Mouse (Mus musculus) urinary bladder, postnatal 10 days (tissue): ENCODE measurements around the gene Scaf11.
"Not testable (repeated sequence)": the region's sequence is repeated elsewhere in the genome, so short reads cannot be mapped to it uniquely, and the experiment has no call there.

Experiments used
- DNase-seq: peaks from one replicate; pipeline ENCODE4 v3.0.0; 2022; ENCODE audit warnings: low spot score

The Scaf11 gene

DNA sequence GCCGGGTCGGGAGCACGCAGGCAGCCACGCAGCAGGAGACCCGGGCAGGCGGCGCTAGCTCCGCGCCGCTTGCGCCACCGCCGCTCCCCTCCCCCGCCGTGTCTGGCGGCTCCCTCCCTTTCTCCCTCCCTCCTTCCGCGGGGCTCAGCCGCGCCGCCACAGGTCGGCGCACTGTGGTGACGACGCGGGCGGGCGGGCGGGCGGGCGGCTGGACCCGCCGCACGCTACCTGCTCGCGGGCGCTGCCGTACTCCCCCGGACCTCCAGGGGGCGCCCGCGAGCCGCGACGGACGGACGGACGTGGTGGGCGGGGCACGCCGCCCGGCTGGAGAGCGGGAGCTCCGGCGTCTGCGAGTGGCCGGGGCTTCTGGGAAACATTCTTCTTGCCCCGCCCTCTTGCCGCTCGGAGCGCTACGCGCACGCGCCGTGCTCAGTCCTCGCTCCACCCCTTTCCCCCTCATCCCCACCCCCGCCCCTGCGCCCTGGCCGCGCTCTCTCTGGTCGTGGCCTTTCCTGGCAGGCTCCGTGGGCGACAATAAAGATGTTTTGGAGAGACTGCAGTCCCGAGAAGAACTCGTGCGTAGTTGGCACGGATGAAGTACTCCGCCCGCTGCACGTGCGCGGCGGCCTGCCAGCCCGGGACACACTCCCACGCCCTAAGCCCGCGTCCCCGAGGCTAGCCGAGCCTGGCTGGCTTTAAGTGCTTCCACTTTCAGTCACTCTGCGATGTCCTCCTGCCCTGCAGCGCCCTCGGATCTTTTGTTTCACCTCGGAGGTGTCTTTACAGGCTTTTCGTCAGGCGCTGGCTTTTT is at the start of gene Scaf11:
TSS of gene Scaf11 (minus strand) at position 114 of the 811 bp plus-strand sequence.
- DNase-seq = peak; percentile 81

DNA sequence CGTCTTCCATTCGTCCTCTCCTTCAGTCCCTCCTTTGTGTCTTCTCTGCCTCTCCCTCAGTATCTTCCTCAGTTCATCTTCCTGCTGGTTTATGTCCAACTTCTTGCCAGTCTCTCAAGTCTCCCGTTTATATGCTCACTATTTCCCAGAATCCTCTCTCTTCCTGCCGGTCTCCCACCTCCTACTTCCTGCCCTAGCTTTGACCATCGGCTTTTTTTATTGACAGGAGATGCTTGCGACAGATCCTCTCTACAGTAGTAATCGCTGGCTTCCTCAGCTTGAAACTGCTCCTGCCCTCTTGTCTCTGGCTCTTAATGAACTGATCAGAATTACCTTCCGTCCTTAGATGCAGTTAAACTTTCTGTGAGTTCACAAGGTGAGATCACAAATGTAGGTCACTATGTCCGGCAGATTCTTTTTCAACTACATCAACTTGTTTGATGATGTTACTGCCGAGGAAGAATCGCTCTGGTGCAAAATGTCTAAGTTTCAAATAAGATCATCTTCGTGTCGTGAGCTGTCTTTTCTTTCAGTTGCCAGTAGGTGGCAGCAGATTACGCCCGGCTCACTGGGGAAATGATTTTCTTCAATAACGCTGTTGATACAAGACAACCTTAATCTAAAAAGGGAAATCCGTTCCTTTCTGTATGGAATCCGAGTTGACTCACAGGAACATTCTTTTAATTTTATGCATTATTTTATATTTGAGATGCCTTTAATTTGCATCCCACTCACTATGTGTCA is 46.6 kb upstream of the Scaf11 start:
- DNase-seq = no peak

DNA sequence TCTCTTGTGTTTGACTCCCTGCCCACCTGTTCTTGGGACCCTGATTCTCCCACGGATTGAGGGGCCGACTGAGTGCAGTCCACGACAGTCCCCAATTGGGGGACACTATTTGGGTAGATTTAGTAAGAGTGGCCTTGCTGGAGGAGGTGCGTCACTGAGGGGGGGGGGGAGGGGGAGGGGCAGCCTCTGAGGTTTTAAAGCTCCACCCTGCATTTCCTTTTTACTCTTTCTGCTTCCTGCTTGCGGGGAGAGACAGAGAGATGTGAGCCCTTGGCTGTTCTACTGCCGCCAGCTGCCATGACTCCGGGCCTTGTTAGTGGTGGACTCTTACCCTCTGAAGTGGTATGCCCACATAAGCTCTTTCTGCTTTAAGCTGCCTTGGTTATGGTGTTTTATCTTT is 37.0 kb upstream of the Scaf11 start:
- no peak for DNase-seq

DNA sequence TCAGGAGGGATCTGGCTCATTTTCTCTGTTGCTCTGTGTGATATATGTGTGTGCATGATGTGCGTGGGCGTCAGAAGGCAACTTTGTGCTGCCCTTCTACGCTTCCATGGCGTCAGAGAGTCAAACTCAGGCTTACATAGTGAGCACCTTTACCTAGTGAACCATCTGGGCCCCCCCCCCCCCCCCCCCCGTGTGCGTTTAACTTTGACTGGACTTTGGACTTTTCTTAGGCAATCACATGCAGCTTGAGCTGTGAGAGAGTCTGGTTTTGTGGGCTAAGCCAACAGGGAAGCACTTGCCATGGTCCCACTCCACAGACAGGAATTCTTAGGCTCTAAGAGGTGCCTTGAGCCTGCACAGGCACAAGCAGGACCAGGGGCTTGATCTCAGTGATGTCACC is 33.6 kb upstream of the Scaf11 start:
- DNase-seq = no peak

DNA sequence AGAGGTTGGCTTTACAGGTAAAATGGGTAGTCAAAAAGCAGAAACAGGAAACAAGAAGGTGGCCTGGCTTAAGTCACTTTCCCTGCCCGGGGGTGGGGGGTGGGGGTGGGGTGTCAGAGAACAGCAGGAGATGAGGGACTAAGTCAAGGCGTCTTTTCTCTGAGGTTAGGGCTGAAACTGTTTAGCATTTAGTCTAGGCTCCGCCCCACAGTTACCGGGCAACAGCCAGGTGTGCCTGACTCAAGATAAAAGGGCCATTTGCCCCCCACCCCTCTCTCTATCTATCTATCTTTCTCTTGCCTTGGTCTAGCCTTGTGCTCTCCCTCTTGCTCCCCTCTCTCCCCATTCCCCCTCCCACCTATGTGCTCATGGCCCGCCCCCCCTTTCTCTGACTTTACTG is 32.9 kb upstream of the Scaf11 start:
- DNase-seq = no peak

DNA sequence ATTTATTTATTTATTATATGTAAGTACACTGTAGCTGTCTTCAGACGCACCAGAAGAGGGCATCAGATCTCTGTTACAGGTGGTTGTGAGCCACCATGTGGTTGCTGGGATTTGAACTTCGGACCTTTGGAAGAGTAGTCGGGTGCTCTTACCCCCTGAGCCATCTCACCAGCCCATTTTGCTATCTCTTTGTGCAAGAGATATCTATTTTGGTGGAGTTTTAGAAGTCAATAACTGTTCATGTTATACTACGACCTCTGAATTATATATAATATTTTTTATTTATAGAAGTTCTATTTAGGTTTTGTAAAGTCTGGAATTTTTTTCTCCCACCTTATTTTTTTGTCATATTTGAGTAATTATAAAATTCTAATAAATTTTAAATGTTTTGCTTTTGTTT is 32.3 kb upstream of the Scaf11 start:
- not testable (repeated sequence) for DNase-seq

DNA sequence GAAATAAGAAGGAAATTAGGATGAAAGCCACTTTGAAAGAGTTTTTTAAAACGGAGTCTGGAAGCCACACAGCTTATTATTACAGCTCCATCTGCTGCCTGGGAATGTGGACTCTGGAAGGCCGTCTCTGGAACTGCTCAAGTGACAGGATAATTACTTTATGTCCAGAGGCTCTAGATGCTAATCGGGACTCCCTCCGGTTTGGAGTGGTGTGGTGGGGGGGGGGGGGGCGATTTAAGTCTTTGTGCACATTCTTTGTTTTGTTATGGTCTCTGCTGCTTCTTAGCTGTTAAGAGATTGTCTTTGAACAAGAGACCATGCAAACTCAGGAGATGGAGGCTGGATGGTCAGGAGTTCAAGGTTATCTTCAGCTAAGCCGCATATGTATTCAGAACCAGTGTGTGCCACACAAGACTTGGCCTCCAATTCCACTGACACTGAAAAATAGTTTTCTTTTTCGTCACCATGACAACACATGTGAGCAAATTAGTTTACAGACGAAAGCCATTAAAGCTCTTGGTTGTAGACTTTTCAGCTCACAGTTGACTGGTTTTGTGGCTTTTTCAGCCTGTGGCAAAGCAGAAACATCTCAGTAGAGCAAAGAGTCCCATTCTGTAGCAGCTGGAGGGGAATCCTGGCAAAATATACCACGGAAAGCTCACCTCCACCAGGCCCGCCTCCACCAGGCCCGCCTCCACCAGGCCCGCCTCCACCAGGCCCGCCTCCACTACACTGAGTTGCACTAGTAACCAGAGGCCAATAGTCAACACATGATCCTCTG is 31.4 kb upstream of the Scaf11 start:
- no peak for DNase-seq

DNA sequence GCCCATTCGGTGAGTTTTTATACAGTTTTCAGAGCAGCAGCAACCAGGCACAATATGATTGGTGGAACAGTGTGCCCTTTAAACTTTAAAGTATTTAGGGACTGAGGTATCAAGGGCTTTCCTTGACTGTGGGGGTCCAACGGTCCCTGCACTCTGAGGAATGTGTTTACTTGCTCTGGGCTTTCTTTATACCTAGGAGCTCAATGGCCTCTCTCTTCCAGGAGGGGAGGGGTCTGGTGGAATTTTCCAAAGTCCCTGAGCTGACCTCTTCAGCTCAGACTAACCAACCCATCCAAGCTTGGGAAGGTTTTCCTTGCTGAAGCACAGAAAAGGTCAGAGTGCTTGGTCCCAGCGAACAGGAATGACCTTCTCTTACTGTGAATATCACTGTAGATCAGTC is 30.8 kb upstream of the Scaf11 start:
- no peak for DNase-seq

DNA sequence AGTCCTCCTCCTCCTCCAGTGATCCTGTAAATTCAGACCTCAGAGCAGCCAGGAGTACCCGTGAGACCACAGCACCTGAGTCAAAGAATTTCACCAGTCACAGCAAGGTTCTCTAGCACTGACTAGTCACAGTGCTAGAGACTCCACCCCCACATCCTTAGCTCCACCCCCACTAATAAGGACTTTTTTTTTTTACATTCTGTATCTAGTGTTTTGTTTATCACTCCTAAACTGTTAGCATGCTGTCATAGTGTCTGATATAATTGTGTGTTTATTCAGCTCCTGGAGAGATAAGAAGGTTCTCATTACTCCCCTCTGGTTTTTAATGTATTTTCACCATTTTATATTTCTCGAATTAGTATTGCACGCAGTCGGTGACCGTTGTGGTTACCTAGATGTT is 29.5 kb upstream of the Scaf11 start:
- DNase-seq = no peak

DNA sequence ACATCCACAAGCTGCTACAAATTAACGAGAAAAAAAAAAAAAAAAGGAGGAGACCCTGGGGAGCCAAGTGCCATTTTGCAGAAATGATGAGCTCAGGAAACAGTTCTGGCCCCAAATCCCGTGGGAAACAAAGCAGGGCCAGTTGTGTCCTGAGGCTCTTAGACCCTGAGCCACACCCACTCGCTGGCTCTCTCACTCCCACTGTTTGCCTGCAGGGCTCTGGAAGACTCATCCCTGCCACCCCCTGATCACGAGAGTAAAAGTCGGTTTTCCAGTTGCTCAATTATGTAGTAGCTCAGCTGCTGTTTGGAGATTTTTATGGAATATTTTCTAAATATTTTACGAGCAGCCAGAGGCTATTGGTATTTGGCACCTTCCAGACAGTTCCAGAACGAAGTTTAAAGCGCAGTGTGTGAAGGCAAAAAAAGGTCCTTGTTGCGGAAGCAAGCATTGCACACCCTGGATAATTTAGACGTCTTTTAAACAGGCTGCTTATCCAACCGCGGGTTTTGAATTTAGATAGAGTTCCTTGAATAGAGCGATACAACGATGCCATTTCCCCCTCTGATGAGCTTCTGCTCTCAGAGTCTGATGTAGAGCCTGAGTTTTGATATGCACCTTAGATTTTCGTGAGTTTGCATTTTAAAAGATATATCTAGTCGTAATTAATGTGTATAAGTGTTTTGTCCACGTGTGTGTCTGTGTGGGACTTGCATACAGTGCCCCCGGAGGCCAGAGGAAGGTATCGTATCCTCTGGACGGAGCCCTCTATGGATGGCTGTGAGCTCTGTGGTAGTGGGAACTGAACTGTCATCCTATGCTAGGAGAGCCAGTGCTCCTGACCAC is 28.5 kb upstream of the Scaf11 start:
- no peak for DNase-seq

DNA sequence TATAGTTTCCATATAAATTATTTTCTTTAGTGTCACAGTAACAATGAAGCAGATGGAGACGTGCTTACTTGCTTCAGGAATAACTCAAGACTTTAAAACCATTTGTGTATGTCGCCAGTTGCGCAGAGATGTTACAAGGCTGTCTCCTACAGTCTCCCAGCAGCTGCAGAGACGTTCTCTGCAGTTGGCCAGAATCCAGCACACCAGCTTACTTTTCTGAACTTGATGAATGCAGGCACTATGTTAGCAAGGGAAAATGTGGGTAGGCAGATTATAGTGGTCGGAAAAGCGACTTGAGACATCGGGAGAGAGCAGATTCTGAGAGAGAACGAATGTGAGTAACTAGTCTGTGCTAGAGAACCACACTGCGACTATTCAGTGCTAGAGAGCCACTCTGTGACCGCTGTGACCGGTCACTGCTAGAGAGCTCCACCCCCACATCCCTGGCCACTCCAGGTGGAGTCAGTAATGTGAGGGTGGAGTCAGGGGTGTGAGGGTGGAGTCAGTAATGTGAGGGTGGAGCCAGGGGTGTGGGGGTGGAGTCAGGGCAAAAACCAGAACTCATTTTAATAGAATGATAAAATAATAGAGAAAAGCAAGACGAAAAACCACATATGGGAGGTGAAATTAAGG is 26.5 kb upstream of the Scaf11 start:
- no peak for DNase-seq

DNA sequence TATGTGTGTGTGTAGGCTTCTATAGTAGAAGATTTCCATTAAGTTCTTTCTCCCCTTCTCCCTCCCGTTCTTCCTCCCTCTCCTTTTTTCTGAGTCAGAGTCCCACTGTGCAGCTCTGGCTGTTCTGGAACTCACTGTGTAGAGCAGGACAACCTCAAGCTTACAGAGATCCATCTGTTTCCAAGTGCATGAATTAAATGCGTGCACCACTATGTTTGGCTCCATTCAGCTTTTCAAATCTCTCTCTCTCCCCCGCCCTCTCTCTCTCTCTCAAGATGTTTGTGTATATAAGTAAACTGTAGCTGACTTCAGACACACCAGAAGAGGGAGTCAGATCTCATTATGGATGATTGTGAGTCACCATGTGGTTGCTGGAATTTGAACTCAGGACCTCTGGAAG is 20.2 kb upstream of the Scaf11 start:
- DNase-seq = no peak

DNA sequence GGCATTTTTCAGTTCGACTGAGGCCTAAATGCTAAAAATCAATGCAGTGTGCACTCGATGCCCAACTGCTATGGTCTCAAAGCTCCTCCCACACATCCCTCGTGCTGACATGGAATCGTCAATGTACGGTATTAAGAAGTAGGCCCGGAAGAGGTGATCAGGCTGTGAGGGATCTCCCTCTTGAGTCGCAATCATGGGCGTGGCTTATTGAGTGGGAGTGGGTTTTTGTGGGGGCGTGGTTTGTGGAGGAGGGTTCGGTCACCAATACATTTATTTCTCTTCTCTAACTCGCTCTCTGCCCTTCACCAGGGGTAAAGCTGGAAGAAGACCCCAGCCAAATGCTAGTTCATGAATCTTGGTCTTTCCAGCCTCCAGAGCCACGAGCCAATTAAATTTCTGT is 17.4 kb upstream of the Scaf11 start:
- DNase-seq = no peak

DNA sequence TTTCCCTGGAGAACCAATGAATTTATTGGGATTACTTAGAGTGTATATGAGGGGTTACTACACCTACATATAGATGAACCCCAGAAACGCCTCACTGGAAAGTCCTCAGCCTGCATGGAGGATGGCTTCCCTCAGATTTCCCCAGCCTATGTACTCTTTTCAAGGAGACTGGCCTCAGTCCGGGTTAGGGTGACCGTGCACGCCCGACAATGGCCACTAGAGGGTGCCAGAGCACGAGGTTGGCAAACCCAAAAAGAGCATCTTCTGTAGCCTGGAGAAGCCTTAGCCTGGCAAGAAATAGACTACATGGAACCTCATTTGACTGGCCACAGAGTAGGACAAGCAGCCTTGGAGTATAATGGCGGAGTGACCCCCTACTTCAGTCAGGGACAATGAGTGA is 15.7 kb upstream of the Scaf11 start:
- DNase-seq = peak; percentile 80

DNA sequence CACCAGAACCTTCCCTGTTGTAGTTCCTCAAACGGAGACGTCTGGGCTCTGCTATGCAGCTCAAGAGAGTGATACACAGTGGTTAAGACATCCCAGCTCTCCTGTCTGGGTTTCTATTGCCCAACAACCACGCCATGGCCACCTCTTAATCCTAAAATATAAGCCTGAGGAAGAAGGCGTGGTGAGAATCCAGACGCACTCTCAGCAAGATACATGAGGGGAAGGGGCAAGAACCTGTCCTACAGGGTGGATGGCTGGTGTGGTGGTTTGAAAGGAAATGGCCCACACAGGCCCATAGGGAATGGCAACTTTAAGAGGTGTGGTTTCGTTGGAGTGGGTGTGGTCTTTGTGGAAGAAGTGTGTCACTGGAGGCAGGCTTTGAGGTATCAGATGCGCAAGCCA is 14.9 kb upstream of the Scaf11 start:
- DNase-seq = no peak

DNA sequence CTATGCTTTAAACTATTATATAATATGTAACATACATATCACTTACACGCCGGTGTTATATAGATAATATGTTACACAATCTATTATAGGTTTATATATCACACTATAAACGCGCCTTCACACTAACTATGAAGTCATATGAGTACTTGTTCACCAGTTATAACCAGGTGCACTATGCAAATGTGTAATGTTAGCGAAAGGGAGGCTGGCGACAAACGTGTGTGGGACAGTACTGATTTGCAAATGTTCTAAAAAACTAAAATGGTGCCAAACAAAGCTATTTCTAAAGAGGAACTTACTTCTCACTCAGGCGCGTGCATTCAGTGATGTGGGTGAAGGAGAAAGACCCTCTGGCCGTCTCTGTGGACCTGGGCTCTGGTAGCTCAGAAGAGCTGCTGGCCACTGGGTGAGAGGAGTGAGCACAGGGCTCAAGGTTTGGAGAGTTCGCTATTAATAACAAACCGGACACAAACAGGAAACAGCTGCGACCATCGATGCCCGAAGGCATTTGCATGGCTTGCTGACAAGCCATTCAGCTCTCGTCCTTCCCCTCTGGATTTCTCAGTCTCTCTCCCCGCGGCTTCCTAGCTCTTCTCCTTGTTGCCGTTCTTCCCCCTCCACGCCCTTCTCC is 13.8 kb upstream of the Scaf11 start:
- no peak for DNase-seq

DNA sequence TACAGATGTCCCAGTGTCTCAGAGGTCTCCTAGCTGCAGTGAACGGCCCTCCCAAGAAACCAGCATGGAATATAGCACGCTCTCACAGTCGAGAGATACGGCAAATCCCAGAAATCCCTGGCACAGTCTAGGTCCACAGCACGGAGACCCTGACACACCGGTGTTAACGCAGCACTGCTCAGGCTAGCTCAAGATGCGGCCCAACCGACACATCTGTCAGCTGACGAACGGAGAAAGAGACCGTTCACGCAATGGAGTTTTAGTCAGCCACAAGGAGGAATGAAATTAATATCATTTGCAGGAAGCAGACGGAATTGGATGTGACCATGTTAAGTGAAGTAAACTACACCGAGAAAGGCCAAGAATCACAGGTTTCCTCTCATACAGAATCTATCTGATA is 13.3 kb upstream of the Scaf11 start:
- no peak for DNase-seq

DNA sequence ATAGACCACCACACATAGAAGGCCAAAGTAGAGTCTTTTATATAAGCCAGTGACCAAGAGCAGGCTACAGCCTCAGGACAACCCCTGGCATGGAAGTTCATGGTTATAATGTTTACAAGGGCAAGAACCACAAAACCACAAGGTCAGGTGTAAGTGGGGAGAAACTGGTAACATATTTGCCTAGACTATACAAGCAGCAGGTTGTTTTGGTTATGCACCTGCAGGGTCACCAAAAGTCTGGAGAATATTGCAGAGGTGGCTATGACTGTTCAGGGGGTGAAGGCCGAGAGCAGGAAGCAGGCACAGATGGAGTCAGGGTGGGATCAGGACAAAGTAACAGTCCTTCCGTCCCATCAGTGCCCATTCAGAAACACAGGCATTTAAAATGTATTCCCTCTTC is 7.7 kb upstream of the Scaf11 start:
- no peak for DNase-seq

DNA sequence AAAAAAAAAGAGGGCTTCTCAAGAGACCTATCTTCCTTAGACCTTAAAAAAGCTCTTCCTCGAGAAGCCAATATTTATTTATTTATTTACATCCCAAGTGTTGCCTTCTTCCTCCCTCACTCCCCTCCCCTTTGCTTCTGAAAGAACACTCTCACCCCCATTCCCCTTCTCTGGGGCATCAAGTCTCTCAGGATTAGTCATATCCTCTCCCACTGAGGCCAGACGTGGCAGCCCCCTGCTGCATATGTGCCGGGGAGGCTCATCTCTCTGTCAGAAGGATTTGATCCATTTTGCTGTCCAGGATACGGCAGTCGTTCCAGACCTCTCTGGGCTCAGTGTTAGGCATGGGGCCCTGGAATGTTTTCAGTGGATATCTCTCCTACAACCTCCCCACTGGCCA is 7.2 kb upstream of the Scaf11 start:
- DNase-seq = no peak

DNA sequence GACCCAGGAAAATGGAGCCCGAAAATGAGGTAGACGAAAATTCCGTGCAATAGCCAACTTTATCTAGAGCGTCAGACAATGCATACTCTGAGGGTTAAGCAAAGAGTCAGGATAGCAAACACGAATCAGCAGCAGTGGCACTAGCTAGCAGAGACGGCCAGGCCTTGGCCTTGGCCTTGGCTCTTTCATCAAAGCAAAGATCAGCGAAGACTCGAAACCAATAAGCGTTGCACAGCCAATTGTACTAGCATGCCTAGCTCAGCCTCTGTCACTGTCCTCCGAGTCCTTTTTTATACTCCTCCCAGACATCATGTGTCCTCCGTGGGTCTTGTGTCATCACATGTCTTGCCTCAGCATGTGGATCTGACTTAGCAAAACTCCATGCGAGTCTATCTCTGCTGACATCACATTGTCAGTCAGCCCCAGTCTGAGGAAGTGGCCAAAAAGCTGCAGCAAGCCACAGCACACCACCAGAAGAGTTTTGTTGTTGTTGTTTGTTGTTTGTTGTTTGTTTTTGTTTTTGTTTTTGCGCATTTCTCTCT is 5.8 kb upstream of the Scaf11 start:
- DNase-seq = no peak

DNA sequence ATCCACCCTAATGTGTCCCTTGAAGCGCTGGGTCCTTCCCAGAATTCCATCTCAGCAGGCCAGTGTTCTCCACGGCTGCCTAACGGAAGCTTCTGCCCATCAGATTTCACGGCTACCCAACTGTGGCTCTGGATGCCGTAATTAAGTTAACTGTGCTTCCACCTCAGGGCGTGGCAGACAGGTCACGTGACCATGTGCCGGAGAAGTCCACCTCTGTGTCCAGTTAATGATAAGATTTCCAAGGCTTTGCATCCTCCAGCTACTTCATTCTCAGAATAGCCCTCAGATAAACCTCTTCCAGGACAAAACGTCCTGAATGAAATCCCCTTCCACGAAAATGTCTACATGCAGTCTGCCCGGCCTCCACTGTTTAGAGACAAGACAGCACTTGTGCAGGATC is 4.4 kb upstream of the Scaf11 start:
- no peak for DNase-seq
